Mouse (Mus musculus): ENCODE measurements around the gene Kif16b. TPM values are rescaled to one million over a fixed set of nuclear protein-coding genes. Genes with fewer than 3 reads are reported as not detected.

The Kif16b gene
- total RNA-seq (2014; rRNA removed) (18.4 and 19.3 TPM in 2 replicates), polyA plus RNA-seq (2012; rRNA removed) (5.3 and 5.8 TPM in 2 replicates)

DNA sequence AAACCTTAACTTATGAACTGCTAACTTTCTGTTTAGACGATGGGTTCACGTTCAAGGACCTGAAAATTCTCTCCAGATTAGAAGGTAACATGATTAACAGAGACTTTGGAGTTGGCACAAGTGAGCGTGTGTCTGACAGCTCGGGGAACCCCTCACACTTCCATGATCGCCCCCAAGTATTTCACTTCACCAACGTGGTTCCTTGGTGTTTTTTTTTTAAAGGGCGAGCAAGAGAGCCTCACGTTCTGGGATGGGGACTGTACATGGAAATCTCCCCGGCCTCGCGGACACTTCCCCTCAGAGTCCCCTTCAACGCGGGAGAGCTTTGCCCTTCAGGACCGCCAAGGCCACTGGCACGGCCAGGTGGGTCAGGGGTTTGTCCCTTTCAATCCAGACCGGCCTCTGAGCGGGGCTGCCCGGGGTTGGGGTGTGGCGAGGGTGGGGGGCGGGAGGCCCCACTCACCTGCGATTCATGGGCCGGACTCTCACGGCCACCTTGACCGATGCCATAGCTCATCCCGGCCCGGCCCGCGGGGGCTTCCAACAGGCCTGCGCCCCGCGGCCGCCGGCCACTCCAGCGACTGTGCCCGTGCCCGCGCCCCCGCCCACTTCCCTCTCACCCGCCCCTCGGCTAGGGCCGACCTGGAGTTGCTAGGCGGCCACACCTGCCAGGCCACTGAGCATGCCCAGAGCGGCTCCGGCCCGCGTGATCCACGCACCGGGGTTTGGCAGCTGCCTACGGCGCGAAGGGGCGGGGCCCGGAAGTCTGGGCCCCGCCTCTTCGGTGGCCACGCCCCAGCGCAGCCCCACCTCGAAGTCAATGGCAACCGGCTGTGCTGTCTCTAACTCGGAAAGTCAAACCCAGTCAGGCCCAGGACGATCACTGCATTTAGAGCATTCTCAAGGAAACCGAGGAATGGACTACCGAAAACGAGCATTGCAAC lies at the start of gene Kif16b:
TSS of gene Kif16b (minus strand) at position 670 of the 944 bp plus-strand sequence.
- Histone ChIP-seq H3K36me3 (ENCODE audit: control insufficient read depth, insufficient read depth, low read length) (no peaks in the 10 kb centered on the region), H3K9ac (ENCODE audit: low read depth, low read length) (peak within 1 kb of the TSS; percentile 80), H3K27me3 (ENCODE audit: control insufficient read depth, insufficient read depth, low read length) (no peaks in the 10 kb centered on the region), H3K27ac (replicated peaks; ENCODE audit: insufficient read depth, low read depth, low read length) (peak within 1 kb of the TSS; percentile 45), H3K4me3 (ENCODE audit: insufficient read depth, low read depth, low read length) (peak within 1 kb of the TSS; percentile 68), H3K79me2 (ENCODE audit: control insufficient read depth, insufficient read depth, low read length) (no peaks in the 10 kb centered on the region; the same call in 1 of the 2 replicates), H3K4me1 (ENCODE audit: control insufficient read depth, insufficient read depth, low read length) (peaks cover 5% of the 10 kb centered on the region)
- DNase-seq (ENCODE audit: extremely low read depth, low read depth, low spot score) = peak; percentile 81
- TF ChIP-seq CTCF (IDR thresholded peaks at IDR 0.05; ENCODE audit: low read depth, low read length) (no peak), POLR2A (IDR thresholded peaks at IDR 0.05; ENCODE audit: extremely low read depth, insufficient read depth, low read length) (peak; percentile 34; the same call in 1 of the 2 replicates)
- under 1% methylated on average over 64 of the region's 64 CpGs for WGBS

DNA sequence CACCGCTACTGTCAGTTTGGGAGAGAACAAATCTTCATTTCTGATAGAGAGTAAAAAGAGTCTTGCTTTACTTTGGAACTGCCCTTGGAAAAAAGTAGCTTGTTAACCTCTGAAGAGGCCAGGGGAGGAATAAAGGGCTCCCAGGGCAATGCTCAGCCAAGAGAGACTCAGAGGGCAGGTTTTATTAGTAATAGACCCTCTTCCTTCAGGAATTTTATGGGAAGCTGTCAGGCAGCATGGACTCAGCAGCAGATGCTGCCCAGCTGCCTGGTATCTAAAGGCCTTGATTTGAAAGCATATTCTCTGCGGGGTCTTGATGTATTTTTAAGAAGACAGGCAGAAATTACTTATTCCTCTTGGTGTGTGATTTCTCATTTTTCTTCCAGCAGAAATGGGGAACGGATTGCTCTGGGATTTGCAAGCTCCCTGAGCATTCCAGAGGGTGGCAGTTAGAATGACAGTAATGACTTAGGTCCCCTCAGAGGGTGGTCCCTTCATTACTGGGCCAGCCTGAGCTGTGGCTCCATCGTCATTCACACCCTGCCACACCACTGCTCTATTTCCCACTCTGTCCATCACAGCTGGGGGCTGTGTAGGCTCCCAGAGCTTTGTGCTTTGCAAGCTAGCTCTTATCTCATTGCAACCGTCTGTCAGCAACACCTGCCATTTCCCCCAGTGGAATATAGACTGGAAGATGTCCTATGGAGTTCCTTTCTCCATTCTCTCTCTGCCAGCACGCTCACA lies 39.7 kb upstream of the Kif16b start:
- Histone ChIP-seq H3K79me2 (ENCODE audit: control insufficient read depth, insufficient read depth, low read length) (no peaks in the 10 kb centered on the region), H3K36me3 (ENCODE audit: control insufficient read depth, insufficient read depth, low read length) (no peaks in the 10 kb centered on the region), H3K27me3 (ENCODE audit: control insufficient read depth, insufficient read depth, low read length) (no peaks in the 10 kb centered on the region), H3K9ac (ENCODE audit: low read depth, low read length) (no peak overlapping the region), H3K27ac (replicated peaks; ENCODE audit: insufficient read depth, low read depth, low read length) (no peak overlapping the region), H3K4me1 (ENCODE audit: control insufficient read depth, insufficient read depth, low read length) (no peaks in the 10 kb centered on the region), H3K4me3 (ENCODE audit: insufficient read depth, low read depth, low read length) (no peak overlapping the region)
- WGBS = 64% methylated on average over 6 of the region's 6 CpGs
- DNase-seq (ENCODE audit: extremely low read depth, low read depth, low spot score) = no peak
- TF ChIP-seq CTCF (IDR thresholded peaks at IDR 0.05; ENCODE audit: low read depth, low read length) (no peak), POLR2A (IDR thresholded peaks at IDR 0.05; ENCODE audit: extremely low read depth, insufficient read depth, low read length) (no peak)

DNA sequence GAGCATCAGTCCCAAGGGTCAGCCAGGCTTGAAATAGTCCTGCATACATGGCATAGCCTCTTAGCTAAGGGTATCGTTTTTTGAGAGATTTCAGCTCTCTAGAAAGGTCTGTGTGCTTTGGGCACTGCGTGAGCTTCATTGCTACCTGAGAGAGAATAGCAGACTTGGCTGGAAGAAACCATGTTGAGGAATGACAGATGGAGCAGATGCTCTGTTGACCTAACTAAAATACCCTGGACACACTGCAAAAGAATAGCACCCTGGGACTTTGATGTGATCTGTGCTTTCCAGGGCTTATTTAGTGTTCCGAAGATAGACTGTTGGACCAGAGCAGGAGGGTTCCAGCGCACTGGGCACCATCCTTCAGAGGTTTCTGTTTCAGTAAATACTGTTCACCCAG lies 29.1 kb upstream of the Kif16b start:
- DNase-seq (ENCODE audit: extremely low read depth, low read depth, low spot score) = peak; percentile 6
- Histone ChIP-seq H3K4me3 (ENCODE audit: insufficient read depth, low read depth, low read length) (no peak overlapping the region), H3K27me3 (ENCODE audit: control insufficient read depth, insufficient read depth, low read length) (no peaks in the 10 kb centered on the region), H3K9ac (ENCODE audit: low read depth, low read length) (no peak overlapping the region), H3K4me1 (ENCODE audit: control insufficient read depth, insufficient read depth, low read length) (peaks cover 7% of the 10 kb centered on the region), H3K36me3 (ENCODE audit: control insufficient read depth, insufficient read depth, low read length) (no peaks in the 10 kb centered on the region), H3K27ac (replicated peaks; ENCODE audit: insufficient read depth, low read depth, low read length) (no peak overlapping the region), H3K79me2 (ENCODE audit: control insufficient read depth, insufficient read depth, low read length) (no peaks in the 10 kb centered on the region)
- 86% methylated on average over 4 of the region's 4 CpGs for WGBS
- TF ChIP-seq CTCF (IDR thresholded peaks at IDR 0.05; ENCODE audit: low read depth, low read length) (no peak), POLR2A (IDR thresholded peaks at IDR 0.05; ENCODE audit: extremely low read depth, insufficient read depth, low read length) (no peak)

DNA sequence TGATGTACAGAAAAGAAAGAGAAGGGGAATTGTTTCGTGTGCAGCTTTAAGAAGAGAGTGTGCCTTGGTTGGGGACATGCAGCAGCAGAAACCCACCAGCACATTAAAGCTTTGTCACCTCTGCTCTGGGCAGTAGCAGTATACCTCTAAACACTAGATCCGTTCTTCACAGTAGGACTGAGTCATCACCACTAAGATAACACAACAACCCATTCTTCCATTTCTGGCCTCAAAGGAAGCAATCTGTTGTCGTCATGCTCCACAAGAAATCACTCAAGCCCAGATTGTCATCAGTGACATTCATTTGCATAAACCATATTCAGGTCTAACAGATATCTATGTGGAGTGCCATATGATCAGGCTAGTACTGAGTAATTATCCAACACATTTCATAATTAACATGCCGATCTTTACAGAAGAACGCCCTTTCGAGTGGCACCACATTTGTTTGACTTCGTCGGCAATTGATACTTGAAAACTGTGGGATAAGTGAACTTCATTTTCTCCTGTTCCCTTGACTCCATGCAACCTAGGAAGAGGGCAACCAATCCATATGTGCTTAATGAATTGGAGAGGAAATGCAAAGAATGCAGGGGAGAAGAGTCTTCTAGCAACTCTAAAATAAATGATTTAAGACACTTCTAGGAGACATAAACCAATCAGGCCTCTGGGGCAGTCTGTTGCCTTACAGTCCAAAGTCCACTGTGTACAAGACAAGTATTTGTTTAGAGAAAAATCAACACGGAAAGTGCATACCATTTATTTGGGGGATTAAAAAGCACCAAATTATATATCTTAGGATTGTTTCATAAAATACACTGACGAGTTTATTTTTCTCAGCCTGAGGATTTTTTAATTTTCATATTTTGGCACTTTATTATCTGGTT lies 28.1 kb upstream of the Kif16b start:
- Histone ChIP-seq H3K4me3 (ENCODE audit: insufficient read depth, low read depth, low read length) (no peak overlapping the region), H3K36me3 (ENCODE audit: control insufficient read depth, insufficient read depth, low read length) (no peaks in the 10 kb centered on the region), H3K27ac (replicated peaks; ENCODE audit: insufficient read depth, low read depth, low read length) (no peak overlapping the region), H3K9ac (ENCODE audit: low read depth, low read length) (no peak overlapping the region), H3K4me1 (ENCODE audit: control insufficient read depth, insufficient read depth, low read length) (peaks cover 7% of the 10 kb centered on the region), H3K79me2 (ENCODE audit: control insufficient read depth, insufficient read depth, low read length) (no peaks in the 10 kb centered on the region), H3K27me3 (ENCODE audit: control insufficient read depth, insufficient read depth, low read length) (no peaks in the 10 kb centered on the region)
- WGBS = 66% methylated on average over 10 of the region's 10 CpGs
- peak; percentile 79 for DNase-seq (ENCODE audit: extremely low read depth, low read depth, low spot score)
- TF ChIP-seq CTCF (IDR thresholded peaks at IDR 0.05; ENCODE audit: low read depth, low read length) = no peak
- no peak for TF ChIP-seq POLR2A (IDR thresholded peaks at IDR 0.05; ENCODE audit: extremely low read depth, insufficient read depth, low read length)

DNA sequence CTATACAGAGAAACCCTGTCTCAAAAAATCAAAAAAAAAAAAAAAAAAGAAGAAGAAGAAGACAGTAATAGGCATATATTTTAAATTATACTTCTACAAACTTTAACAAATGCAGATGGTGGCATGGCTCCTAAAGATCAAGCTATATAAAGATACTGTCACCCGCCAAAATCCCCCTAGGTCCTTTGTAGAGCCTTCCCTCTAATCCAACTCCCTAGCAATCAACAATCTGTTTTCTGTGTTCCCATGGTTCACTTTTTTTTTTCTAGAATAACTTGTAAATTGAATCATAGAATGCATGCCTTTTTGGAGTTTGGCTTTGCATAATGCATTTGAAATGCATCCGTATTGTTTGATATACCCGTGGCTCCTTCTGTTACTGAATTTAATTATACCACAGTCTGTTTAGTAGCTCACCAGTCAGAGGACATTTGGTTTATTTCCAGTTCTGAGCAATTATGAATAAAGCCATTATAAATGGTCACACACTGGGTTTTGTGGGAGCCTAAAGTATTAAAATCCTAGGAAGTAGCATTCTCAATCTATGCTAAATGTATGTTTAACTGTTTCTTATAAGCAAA lies 9.6 kb upstream of the Kif16b start:
- no peaks in the 10 kb centered on the region for H3K4me1 ChIP-seq (ENCODE audit: control insufficient read depth, insufficient read depth, low read length)
- H3K9ac ChIP-seq (ENCODE audit: low read depth, low read length) = no peak overlapping the region
- no peaks in the 10 kb centered on the region for H3K79me2 ChIP-seq (ENCODE audit: control insufficient read depth, insufficient read depth, low read length)
- no peak overlapping the region for H3K4me3 ChIP-seq (ENCODE audit: insufficient read depth, low read depth, low read length)
- no peak for TF ChIP-seq POLR2A (IDR thresholded peaks at IDR 0.05; ENCODE audit: extremely low read depth, insufficient read depth, low read length)
- TF ChIP-seq CTCF (IDR thresholded peaks at IDR 0.05; ENCODE audit: low read depth, low read length) = no peak
- H3K27me3 ChIP-seq (ENCODE audit: control insufficient read depth, insufficient read depth, low read length) = no peaks in the 10 kb centered on the region
- H3K27ac ChIP-seq (replicated peaks; ENCODE audit: insufficient read depth, low read depth, low read length) = no peak overlapping the region
- H3K36me3 ChIP-seq (ENCODE audit: control insufficient read depth, insufficient read depth, low read length) = no peaks in the 10 kb centered on the region
- DNase-seq (ENCODE audit: extremely low read depth, low read depth, low spot score) = no peak
- WGBS = 94% methylated on average over 3 of the region's 3 CpGs

All from liver, adult 2 months (tissue).